Mouse (Mus musculus) MEL (cell line): ENCODE data around the gene Pitx3.

Source experiments
- CTCF ChIP-seq, 3 experiments: IDR thresholded peaks in 2 of 3; conservative IDR thresholded peaks in 1 of 3; 2 replicates each; pipeline ENCODE4 v1.5.1; 2011 to 2012; ENCODE audit warnings: low read length in 3 of 3, low read depth in 2 of 3, mild to moderate bottlenecking in 2 of 3, improper control_type of control experiment in 1 of 3, inconsistent platforms in 1 of 3, mixed read lengths in 1 of 3, moderate library complexity in 1 of 3; ENCODE audit not compliant: control insufficient read depth in 1 of 3, insufficient read depth in 1 of 3, poor library complexity in 1 of 3, severe bottlenecking in 1 of 3
- EP300 ChIP-seq, 2 experiments: IDR thresholded peaks; 2 replicates each; pipeline ENCODE4 v1.6.1; 2011; ENCODE audit warnings: improper control_type of control experiment in 2 of 2, low read length in 2 of 2, low read depth in 1 of 2, mild to moderate bottlenecking in 1 of 2
- MAFK ChIP-seq: IDR thresholded peaks from 2 replicates; pipeline ENCODE4 v1.6.1; 2011; ENCODE audit warnings: low read depth, mild to moderate bottlenecking, low read length, improper control_type of control experiment, borderline replicate concordance
- MAZ ChIP-seq: IDR thresholded peaks from 2 replicates; pipeline ENCODE4 v1.6.1; 2012; ENCODE audit warnings: low read depth, mild to moderate bottlenecking, inconsistent platforms, low read length, improper control_type of control experiment
- MXI1 ChIP-seq: IDR thresholded peaks from 2 replicates; pipeline ENCODE4 v1.6.1; 2011; ENCODE audit warnings: mild to moderate bottlenecking, low read depth, low read length, improper control_type of control experiment
- POLR2AphosphoS5 ChIP-seq: IDR thresholded peaks from 2 replicates; pipeline ENCODE4 v1.6.1; 2012; ENCODE audit warnings: low read depth, borderline replicate concordance, mild to moderate bottlenecking, inconsistent platforms, low read length, moderate library complexity, mixed read lengths
- ZKSCAN1 ChIP-seq: IDR thresholded peaks from 2 replicates; pipeline ENCODE4 v1.6.1; 2012; ENCODE audit warnings: low read depth, mild to moderate bottlenecking, inconsistent platforms, low read length, improper control_type of control experiment, moderate library complexity

GRCm38 (mm10) chr19:46110214-46110613 lies 37.9 kb downstream of the Pitx3 start:
- TF ChIP-seq EP300 (IDR thresholded peaks at IDR 0.05; ENCODE audit: low read depth in 1 of 2, low read length in 2 of 2) (no peak), MAZ (no peak), MXI1 (no peak), POLR2AphosphoS5 (no peak), MAFK (no peak), CTCF (IDR thresholded peaks at IDR 0.05 in 2 of 3, conservative IDR thresholded peaks at IDR 0.05 in 1 of 3; ENCODE audit: control insufficient read depth in 1 of 3, insufficient read depth in 1 of 3, low read depth in 2 of 3, low read length in 3 of 3, poor library complexity in 1 of 3, severe bottlenecking in 1 of 3) (no peak), ZKSCAN1 (no peak)
